Mouse (Mus musculus): Measurements from ENCODE around the gene Lama4.

GRCm38 (mm10) chr10:39156719-39157118 is 191.4 kb downstream of the Lama4 start:
- TF ChIP-seq CTCF (IDR thresholded peaks at IDR 0.05 in 2 of 3, conservative IDR thresholded peaks at IDR 0.05 in 1 of 3; ENCODE audit: control insufficient read depth in 1 of 3, insufficient read depth in 1 of 3, low read depth in 2 of 3, low read length in 3 of 3, poor library complexity in 1 of 3, severe bottlenecking in 1 of 3) (no peak), POLR2A (IDR thresholded peaks at IDR 0.05; ENCODE audit: control insufficient read depth in 1 of 2, insufficient read depth in 1 of 2, low read depth in 1 of 2, low read length in 2 of 2, poor library complexity in 1 of 2) (no peak), E2F4 (IDR thresholded peaks at IDR 0.05; ENCODE audit: borderline replicate concordance, low read depth, low read length) (no peak), USF2 (IDR thresholded peaks at IDR 0.05; ENCODE audit: borderline replicate concordance in 1 of 2, insufficient read depth in 1 of 2, low read depth in 1 of 2, low read length in 2 of 2) (no peak), ZMIZ1 (IDR thresholded peaks at IDR 0.05; ENCODE audit: low read depth, low read length) (no peak), EP300 (IDR thresholded peaks at IDR 0.05; ENCODE audit: low read depth in 1 of 2, low read length in 2 of 2) (no peak), TCF12 (IDR thresholded peaks at IDR 0.05; ENCODE audit: low read depth, low read length) (no peak), GABPA (IDR thresholded peaks at IDR 0.05; ENCODE audit: low read depth, low read length) (no peak), MAFK (IDR thresholded peaks at IDR 0.05; ENCODE audit: borderline replicate concordance, low read depth, low read length) (no peak), BHLHE40 (IDR thresholded peaks at IDR 0.05; ENCODE audit: borderline replicate concordance, low read depth, low read length) (no peak), SMC3 (IDR thresholded peaks at IDR 0.05; ENCODE audit: low read depth, low read length) (no peak), USF1 (IDR thresholded peaks at IDR 0.05; ENCODE audit: low read depth, low read length) (no peak)

Data from MEL (cell line).